Mouse (Mus musculus) spleen, postnatal 4 days (tissue): Measurements from ENCODE around the gene Gm49378.
A peak's percentile ranks its signal among the peaks of the same experiment; 100 is the strongest.

Experiments
- DNase-seq, 2 experiments: peaks; one replicate each; pipeline ENCODE4 v3.0.0; 2022; ENCODE audit warnings: low spot score in 2 of 2

The Gm49378 gene

GRCm38 (mm10) chr14:55637795-55638194 lies at the start of gene Gm49378:
Gene Gm49378 (minus strand): TSS chr14:55637895.
- peak in 1 of 2 experiments; percentile 55 for DNase-seq

- no peak for DNase-seq
These were observed 44.4 kb upstream of the Gm49378 start for GRCm38 (mm10) chr14:55682118-55682493.

- DNase-seq, result peak; percentile 90 to 95
These were observed 43.7 kb upstream of the Gm49378 start, which contains the start of gene Tinf2 for GRCm38 (mm10) chr14:55681160-55682117. Gene Tinf2 (minus strand): TSS chr14:55681820.

GRCm38 (mm10) chr14:55677615-55678014 lies 39.9 kb upstream of the Gm49378 start:
- DNase-seq, result no peak

- no peak for DNase-seq
These were observed 35.0 kb upstream of the Gm49378 start for GRCm38 (mm10) chr14:55672741-55673060.

- peak; percentile 86 to 90 for DNase-seq
These were observed 34.4 kb upstream of the Gm49378 start, which contains the start of the genes Gmpr2 and Nedd8 for GRCm38 (mm10) chr14:55671833-55672740. Gene Gmpr2 (plus strand): TSS chr14:55671941. Gene Nedd8 (minus strand): TSS chr14:55672124.

- DNase-seq, result no peak
These were observed 33.8 kb upstream of the Gm49378 start for GRCm38 (mm10) chr14:55671486-55671832.

GRCm38 (mm10) chr14:55660636-55661035 lies 22.9 kb upstream of the Gm49378 start:
- DNase-seq, result no peak

GRCm38 (mm10) chr14:55659960-55660573 lies 22.4 kb upstream of the Gm49378 start, which contains the start of gene Mdp1:
Gene Mdp1 (minus strand): TSS chr14:55660508.
- DNase-seq, result peak; percentile 78 to 89

GRCm38 (mm10) chr14:55658011-55658410 lies 20.3 kb upstream of the Gm49378 start:
- no peak for DNase-seq

- DNase-seq, result no peak
These were observed 19.2 kb upstream of the Gm49378 start for GRCm38 (mm10) chr14:55656935-55657334.

GRCm38 (mm10) chr14:55651528-55651927 lies 13.8 kb upstream of the Gm49378 start:
- DNase-seq, result no peak

GRCm38 (mm10) chr14:55649884-55650283 lies 12.2 kb upstream of the Gm49378 start, which contains the start of gene Tssk4:
Gene Tssk4 (plus strand): TSS chr14:55650184.
- DNase-seq, result no peak

GRCm38 (mm10) chr14:55644261-55644888 lies 6.7 kb upstream of the Gm49378 start:
- DNase-seq, result peak in 1 of 2 experiments; percentile 63

- peak; percentile 83 to 94 for DNase-seq
These were observed 5.6 kb upstream of the Gm49378 start, which contains the start of gene Tm9sf1 for GRCm38 (mm10) chr14:55643060-55643907. Gene Tm9sf1 (minus strand): TSS chr14:55643806.

GRCm38 (mm10) chr14:55642679-55643059 lies 5.0 kb upstream of the Gm49378 start:
- no peak for DNase-seq

- DNase-seq, result no peak
These were observed 3.6 kb upstream of the Gm49378 start for GRCm38 (mm10) chr14:55641291-55641690.

GRCm38 (mm10) chr14:55640816-55641215 lies 3.1 kb upstream of the Gm49378 start:
- no peak for DNase-seq

GRCm38 (mm10) chr14:55635523-55636007 lies 2.1 kb downstream of the Gm49378 start, which contains the start of gene Ipo4:
Gene Ipo4 (minus strand): TSS chr14:55635957.
- peak; percentile 76 to 87 for DNase-seq
